Mouse (Mus musculus) thymus, postnatal 10 days (tissue): ENCODE data around the gene Ppp2r5c.

Source experiments
- DNase-seq, 2 experiments: peaks; one replicate each; pipeline ENCODE4 v3.0.0; 2021; ENCODE audit warnings: low spot score in 2 of 2

Gene Ppp2r5c

GRCm38 (mm10) chr12:110606676-110607075 is 159.8 kb downstream of the Ppp2r5c start:
- no peak for DNase-seq

DNA sequence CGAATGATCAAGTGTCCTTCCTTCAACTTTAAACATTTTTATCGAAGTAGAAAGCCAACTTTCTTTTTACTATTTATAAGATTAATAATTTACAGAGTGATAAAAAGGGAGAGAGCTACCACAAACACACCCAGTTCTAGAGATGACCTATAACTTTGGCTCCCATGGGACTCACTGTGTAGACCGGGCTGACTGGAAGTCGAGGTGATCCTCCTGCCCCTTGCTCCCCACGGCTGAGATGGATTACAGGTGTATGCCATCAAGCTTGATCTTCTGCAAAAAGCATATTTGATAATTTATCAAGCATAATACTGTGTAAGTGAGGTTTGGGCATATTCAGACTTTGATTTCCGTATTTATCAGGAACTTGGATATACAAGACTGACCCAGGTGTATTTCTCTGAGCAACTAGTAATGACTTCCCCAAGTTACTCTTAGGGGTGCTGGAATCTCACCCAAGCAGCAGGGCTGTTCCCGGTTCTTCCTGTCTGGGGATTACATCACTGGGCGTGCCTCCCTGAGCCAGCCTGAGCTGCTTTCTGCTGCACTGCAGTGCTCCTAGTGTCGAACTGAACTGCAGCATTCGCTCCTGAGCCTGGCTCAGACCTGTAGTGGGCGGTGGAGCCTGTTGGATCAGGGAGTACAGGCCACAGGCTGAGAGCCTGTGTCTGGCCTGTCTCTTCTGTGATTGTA is 161.7 kb downstream of the Ppp2r5c start:
- DNase-seq = no peak

GRCm38 (mm10) chr12:110609153-110609497 is 162.2 kb downstream of the Ppp2r5c start:
- no peak for DNase-seq

GRCm38 (mm10) chr12:110610713-110611112 is 163.8 kb downstream of the Ppp2r5c start:
- DNase-seq = no peak

GRCm38 (mm10) chr12:110630056-110630455 is 183.1 kb downstream of the Ppp2r5c start:
- no peak for DNase-seq
